Mouse (Mus musculus) lung, postnatal 4 days (tissue): Measurements from ENCODE around the gene Atp5h.

Experiments
- DNase-seq, 2 experiments: peaks; one replicate each; pipeline ENCODE4 v3.0.0; 2021

Gene Atp5h

DNA sequence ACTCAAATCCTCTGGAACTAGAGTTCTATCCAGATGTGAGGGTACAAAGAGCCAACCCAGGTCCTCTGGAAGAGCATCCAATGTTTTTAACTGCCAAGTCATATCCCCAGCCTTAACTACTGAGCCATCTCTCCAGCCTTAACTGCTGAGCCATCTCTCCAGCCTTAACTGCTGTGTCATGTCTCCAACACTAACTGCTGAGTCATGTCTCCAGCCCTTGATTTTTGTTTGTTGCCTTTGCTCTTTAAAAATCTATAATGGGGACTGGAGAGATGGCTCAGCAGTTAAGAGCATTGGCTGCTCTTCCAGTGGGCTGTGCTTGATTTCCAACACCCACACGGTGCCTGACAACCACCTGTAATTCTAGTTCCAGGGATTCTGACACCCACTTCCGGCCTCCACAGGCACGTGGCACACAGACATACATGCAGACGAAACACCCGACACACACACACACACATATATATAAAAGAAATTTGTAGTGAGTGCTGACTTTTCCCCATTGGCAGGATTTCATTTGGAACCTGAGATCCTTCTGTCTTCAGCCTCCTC lies 17.9 kb upstream of the Atp5h start:
- no peak for DNase-seq

DNA sequence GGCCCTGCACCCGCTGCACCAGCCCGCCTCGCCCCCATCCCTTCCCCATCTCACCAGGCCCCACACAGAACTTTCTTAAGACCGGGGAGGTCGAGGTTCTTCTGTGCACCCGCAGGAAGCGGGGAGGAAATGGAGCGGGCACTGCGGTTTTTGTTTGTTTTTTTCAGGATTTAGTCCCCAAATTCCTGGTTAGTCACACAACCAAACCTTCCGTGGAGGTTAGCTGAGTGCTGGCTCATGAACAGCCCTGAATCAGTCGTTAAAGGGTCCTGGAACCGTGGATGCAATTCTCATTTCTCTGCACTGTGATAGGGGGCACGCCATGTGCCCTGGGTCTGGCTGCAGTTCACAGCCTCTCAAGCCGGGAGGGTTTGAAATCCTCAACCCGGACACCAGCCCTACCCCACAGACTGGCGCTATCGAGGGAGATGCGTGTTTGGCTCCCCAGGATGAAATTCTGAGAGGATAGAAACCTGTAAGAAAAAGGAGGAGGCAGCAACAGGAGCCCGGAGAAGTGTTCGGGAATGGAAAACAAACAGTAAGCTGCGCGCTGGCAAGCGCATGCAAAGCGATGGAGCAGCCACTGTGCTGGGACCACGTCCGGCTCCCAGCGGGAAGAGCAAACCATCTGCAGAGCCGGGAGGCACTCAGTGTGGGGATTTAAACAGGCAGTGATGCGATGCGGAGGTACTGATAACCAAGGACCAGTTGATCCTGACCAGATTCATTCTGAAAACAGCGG lies 16.0 kb upstream of the Atp5h start:
- DNase-seq = peak; percentile 17 to 40

GRCm38 (mm10) chr11:115433342-115433741 lies 13.6 kb upstream of the Atp5h start:
- DNase-seq = no peak

DNA sequence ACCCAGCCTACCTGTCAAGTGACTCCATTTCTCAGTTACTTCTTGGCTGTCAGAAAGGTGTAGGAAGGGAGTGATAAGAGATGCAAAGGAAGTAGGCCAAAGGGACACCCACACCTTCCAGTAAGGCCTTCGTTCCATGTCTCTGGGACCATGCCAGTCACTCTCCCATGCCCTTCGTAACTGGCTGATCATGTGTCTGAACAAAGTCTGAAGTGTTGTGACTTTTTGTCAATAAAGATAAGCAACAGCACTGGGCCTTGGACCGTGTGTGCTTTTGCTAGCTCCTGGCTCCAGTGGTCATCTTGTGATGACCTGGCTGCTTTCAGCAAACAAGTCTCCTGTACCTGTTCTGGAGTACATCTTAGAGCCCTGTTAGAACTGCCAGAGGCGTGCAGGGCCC lies 13.1 kb upstream of the Atp5h start:
- DNase-seq = no peak

DNA sequence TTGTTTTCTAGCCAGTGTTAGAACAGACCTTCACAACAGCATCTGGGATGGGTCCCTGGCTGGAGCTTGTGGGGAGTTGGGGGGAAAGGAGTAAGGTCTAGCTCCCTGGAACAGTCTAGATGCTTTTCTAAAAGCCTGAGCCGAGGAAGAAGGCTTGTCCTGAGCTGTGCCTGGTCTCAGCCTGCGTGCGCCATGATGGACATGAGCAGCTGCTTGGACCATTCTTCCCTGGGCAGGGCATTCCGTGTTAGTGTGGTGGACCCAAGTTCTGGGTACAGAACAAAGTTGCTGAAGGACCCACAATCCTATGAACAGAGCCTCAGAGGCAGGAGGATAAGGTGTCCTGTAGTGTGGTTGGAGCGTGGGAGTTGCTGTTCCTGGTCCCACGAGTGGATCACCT lies 10.8 kb upstream of the Atp5h start:
- no peak for DNase-seq

- DNase-seq = no peak
Measured at GRCm38 (mm10) chr11:115429307-115429706, 9.5 kb upstream of the Atp5h start.

DNA sequence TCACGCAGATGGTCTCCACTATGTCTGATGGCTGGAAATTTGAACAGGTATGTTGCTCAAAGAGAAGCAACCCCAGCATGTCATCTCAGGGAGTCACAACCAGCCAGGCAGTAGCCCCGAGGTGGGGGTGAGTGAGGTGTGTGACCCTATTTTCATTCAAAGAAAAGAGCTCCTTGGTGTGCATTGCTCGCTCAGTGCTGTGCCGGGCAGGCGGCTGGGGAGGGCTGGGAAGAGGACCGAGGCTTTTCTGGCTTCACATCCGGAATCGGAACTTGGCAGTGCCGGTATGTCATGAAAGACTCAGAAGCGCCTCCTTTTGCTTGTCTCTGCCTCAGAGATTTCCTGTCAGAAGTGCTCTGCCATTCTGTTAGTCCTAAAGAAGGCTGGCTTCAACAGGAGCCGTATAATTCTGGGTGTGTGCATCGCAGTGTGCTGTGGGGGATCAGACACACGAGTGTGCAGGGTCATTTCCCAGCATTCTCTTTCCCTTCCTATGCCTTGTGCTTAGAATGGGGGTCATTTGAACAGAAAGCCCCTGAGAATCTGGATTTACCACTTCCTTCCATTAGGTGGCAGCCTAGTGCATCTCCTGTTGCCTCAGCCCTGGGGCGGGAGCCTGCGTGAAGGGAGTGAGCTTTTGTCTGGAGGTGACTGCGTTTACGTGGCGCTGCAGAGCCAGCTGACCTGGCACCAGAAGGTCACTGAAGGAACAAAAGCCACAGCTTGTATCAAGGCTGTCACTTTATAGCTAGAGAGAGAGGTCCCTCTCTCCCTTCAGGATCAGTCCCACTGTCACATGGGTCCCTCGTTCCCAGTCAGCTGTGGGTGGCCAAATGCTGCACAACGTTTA lies 7.9 kb upstream of the Atp5h start:
- DNase-seq = peak; percentile 74 to 81

GRCm38 (mm10) chr11:115425671-115426070 lies 5.9 kb upstream of the Atp5h start:
- DNase-seq = no peak

GRCm38 (mm10) chr11:115424666-115425065 lies 4.9 kb upstream of the Atp5h start:
- DNase-seq = no peak

DNA sequence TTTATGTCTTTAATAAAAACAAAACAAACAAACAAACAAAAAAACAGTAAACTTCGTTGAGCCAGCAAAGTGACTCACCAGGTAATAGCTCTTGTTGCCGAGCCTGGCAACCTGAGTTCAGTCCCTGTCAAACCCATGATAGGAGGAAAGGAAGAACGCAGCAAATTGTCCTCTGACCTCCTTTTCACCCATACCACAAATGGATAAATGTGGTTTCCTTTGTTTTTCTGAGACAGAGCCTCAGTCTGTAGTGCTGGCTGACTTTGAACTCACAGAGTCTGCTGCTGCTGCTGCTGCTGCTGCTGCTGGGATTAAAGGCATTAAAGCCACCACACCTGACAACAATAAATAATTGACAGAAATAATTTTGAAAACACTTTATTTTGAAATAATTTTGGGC lies 3.3 kb upstream of the Atp5h start:
- DNase-seq = no peak

- no peak for DNase-seq
Measured at GRCm38 (mm10) chr11:115421972-115422371, 2.2 kb upstream of the Atp5h start.

GRCm38 (mm10) chr11:115421328-115421727 lies 1.6 kb upstream of the Atp5h start:
- DNase-seq = no peak

DNA sequence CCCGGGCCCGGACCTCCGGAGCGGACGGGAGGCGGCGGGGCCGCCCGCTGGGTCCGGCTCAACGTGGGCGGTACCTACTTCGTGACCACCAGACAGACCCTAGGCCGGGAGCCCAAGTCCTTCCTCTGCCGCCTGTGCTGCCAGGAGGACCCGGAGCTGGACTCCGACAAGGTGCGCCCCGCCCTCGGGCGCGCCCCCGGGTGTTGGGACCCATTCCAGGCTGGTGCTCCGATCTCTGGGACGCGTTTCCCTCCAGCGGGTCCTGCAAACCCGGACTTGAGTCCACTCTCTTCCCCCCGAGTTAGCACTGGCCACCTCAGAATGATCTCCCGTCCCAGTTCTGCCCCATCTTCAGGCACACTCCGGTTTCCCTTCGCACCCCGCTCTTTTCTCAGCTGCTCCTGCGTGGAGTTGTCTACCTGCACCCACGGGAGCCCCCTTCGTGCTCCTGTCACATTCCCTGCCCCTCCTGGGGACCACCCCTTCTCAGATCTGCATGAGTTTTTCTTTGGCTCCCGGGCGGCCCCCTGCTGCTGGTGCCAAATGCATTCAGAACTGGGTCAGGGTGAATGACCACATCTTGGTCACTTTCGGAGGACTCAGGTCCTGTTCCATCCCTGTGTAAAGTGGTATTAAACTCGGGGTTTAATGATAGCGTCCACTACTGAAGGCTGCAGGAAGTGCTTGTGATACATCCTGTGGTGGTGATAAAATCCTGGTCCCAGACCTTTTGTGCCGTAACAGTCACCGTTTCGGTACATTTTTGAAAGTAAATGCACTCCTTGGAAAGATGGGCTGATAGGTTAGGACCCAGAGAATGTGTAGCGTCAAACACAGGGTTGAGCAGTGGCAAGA lies 801 bp upstream of the Atp5h start:
- DNase-seq = peak; percentile 73 to 82

- DNase-seq = no peak
Measured at GRCm38 (mm10) chr11:115409556-115409955, 10.2 kb downstream of the Atp5h start.

- peak in 1 of 2 experiments; percentile 34 for DNase-seq
Measured at GRCm38 (mm10) chr11:115408266-115408920, 11.4 kb downstream of the Atp5h start.

- peak in 1 of 2 experiments; percentile 24 for DNase-seq
Measured at GRCm38 (mm10) chr11:115406858-115407401, 12.8 kb downstream of the Atp5h start.

GRCm38 (mm10) chr11:115405723-115406122 lies 14.0 kb downstream of the Atp5h start:
- peak in 1 of 2 experiments; percentile 18 for DNase-seq

DNA sequence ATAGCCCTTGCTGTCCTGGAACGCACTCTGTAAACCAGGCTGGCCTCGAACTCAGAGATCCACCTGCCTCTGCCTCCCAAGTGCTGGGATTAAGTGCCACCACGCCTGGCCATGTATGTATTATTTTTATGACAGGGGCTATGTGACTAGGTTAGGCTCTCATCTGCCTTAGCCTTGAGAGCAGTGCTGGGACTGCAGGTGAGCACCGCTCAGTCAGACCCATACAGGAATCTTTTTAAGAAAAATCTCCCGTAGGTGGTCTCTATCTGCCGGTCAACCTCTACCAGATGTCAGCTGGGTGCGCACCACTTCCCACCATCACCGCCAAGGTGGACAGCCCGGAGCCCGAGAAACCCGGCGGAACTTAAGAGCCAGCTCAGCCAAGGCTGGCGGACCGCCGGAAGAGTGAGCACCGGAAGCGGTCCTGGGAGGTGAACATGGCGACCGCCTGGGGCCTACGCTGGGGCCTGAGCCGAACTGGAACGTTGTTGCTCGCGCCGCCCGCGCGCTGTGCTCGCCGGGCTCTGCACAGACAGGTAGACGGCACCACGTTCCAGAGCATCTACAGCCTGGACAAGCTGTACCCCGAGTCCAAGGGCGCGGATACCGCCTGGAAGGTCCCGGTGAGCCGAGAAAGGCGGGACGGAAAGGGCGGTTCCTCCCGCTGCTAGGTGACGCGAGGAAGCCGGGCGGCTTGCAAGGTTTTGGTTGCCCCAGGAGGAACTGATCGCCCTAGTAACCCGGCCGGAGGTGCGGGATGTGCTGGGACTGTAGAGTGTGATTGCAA lies 16.2 kb downstream of the Atp5h start, which contains the start of gene Mrpl58:
Gene Mrpl58, plus strand, starts transcription at position 415 of the 787 bp plus-strand sequence.
- DNase-seq = peak; percentile 90 to 91

GRCm38 (mm10) chr11:115400630-115401391 lies 19.0 kb downstream of the Atp5h start:
- DNase-seq = no peak

DNA sequence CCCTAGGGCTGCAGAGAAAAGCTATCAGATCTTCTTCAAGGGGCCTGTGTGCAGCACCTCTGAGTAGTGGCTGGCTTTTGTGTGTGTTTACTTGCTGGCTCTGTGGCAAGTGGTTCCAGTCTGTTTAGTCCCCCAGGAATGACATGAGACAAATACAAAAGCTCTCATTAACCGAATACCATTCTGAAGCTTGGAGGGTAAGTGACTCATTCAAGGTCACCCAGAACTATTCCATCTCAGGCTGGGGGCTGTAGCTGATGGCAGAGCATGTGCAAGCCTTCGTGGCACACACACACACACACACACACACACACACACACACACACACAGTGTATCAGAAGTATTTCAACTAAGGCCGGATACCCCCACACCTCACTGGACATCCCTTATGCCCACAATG lies 19.6 kb downstream of the Atp5h start:
- no peak for DNase-seq
